Mouse (Mus musculus) megakaryocyte, embryonic 14.5 days (primary cell): ENCODE measurements around the gene Polr3g.
"Not testable (repeated sequence)": the region's sequence is repeated elsewhere in the genome, so short reads cannot be mapped to it uniquely, and the experiment has no call there.

Experiments
- FLI1 ChIP-seq: IDR thresholded peaks from 2 replicates; pipeline ENCODE4 v1.6.1; 2012; ENCODE audit warnings: low read length, inconsistent platforms, mixed read lengths
- GATA1 ChIP-seq: IDR thresholded peaks from 3 replicates; pipeline ENCODE4 v1.6.1; 2012; ENCODE audit warnings: mixed read lengths, low read length, inconsistent platforms, borderline replicate concordance

GRCm38 (mm10) chr13:81728141-81728540 lies 17.3 kb upstream of the Polr3g start:
- not testable (repeated sequence) for TF ChIP-seq GATA1, FLI1
